In the genomic region with DNA sequence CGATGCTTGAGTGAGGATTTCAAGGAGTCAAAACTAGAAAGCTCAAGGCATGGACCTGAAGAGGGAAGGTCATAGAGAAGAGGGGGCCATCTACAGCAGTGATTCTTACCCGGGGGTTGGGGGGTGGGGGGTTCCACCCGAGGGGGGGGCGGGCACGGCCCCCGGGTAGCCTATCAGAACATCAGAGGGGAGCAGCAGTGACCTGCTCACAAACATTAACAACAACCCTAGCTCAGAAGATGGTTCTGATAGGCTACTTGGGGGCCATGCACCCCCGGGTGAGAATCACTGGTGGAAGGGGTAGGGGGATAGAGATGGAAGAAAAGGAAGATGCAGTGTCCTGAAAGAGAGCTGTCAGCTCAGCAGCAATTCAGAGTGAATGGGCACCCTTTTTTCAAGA, we compare ENCODE assay signal across 8 mouse cellular contexts.
DNase-seq lines count a peak whose midpoint lies in the region; ATAC-seq and TF ChIP-seq lines count a peak whose summit lies in the region.
"Not testable (repeated sequence)": the region's sequence is repeated elsewhere in the genome, so short reads cannot be mapped to it uniquely, and the experiment has no call there.

No protein-coding gene starts in this region.

- not testable (repeated sequence) for H3K4me2 ChIP-seq in forebrain, embryonic 11.5 days (ENCODE audit: low read depth, low read length, severe bottlenecking); heart, embryonic 12.5 days; hindbrain, embryonic 15.5 days; kidney, postnatal 0 days (ENCODE audit: low read length); lung, embryonic 14.5 days; midbrain, embryonic 16.5 days (ENCODE audit: low read length); stomach, embryonic 14.5 days (replicated peaks; ENCODE audit: low read depth, low read length)

- not testable (repeated sequence) for H3K4me3 ChIP-seq in bone marrow macrophage, adult 2 months (ENCODE audit: insufficient read depth, low read length); forebrain, embryonic 11.5 days (ENCODE audit: low read depth, low read length); heart, embryonic 12.5 days; hindbrain, embryonic 15.5 days; kidney, postnatal 0 days (replicated peaks; ENCODE audit: low read depth, low read length); lung, embryonic 14.5 days (ENCODE audit: low read depth, low read length); midbrain, embryonic 16.5 days (ENCODE audit: low read depth, low read length); stomach, embryonic 14.5 days (ENCODE audit: low read depth, low read length)

- H3K27ac ChIP-seq in bone marrow macrophage, adult 2 months (ENCODE audit: insufficient read depth, low read depth, low read length): 0 out of 2 replicates have a peak overlapping the region, but pooled peaks have one; percentile 21
- not testable (repeated sequence) for H3K27ac ChIP-seq in forebrain, embryonic 11.5 days (ENCODE audit: low read depth, low read length); heart, embryonic 12.5 days (ENCODE audit: poor library complexity, severe bottlenecking); hindbrain, embryonic 15.5 days (replicated peaks); kidney, postnatal 0 days; lung, embryonic 14.5 days (ENCODE audit: low read depth); midbrain, embryonic 16.5 days (ENCODE audit: low read length); stomach, embryonic 14.5 days (ENCODE audit: low read length)

- TF ChIP-seq POLR2A in bone marrow macrophage, adult 2 months (IDR thresholded peaks at IDR 0.05; ENCODE audit: borderline replicate concordance, low read depth, low read length): not testable (repeated sequence)

- H3K9me3 ChIP-seq in forebrain, embryonic 11.5 days (ENCODE audit: control insufficient read depth, low read length); heart, embryonic 12.5 days (replicated peaks); hindbrain, embryonic 15.5 days; kidney, postnatal 0 days (replicated peaks; ENCODE audit: low read length); lung, embryonic 14.5 days (ENCODE audit: low read depth, low read length); midbrain, embryonic 16.5 days (replicated peaks; ENCODE audit: control insufficient read depth, low read length, poor library complexity, severe bottlenecking); stomach, embryonic 14.5 days (ENCODE audit: control insufficient read depth, low read depth, low read length): not testable (repeated sequence)

- DNase-seq in forebrain, embryonic 11.5 days (ENCODE audit: low spot score); kidney, postnatal 0 days (ENCODE audit: low spot score); lung, embryonic 14.5 days: not testable (repeated sequence)

- not testable (repeated sequence) for TF ChIP-seq CTCF in bone marrow macrophage, adult 2 months (IDR thresholded peaks at IDR 0.05; ENCODE audit: low read depth, low read length); kidney, postnatal 0 days (IDR thresholded peaks at IDR 0.05; ENCODE audit: low read depth); lung, embryonic 14.5 days (IDR thresholded peaks at IDR 0.05; ENCODE audit: low read depth)

- H3K4me1 ChIP-seq in bone marrow macrophage, adult 2 months (ENCODE audit: control insufficient read depth, insufficient read depth, low read length); forebrain, embryonic 11.5 days (replicated peaks; ENCODE audit: control insufficient read depth, insufficient read depth, low read length); heart, embryonic 12.5 days (replicated peaks); hindbrain, embryonic 15.5 days (replicated peaks); kidney, postnatal 0 days (replicated peaks; ENCODE audit: insufficient read depth, low read length); lung, embryonic 14.5 days (ENCODE audit: insufficient read depth); midbrain, embryonic 16.5 days (ENCODE audit: control insufficient read depth, insufficient read depth, low read length); stomach, embryonic 14.5 days (ENCODE audit: control insufficient read depth, insufficient read depth, low read length): not testable (repeated sequence)

- H3K36me3 ChIP-seq in forebrain, embryonic 11.5 days (ENCODE audit: control insufficient read depth, insufficient read depth, low read length); lung, embryonic 14.5 days (ENCODE audit: insufficient read depth): not testable (repeated sequence)
- H3K36me3 ChIP-seq in heart, embryonic 12.5 days: peaks cover 20% of the 10 kb centered on the region
- peaks cover 22% of the 10 kb centered on the region for H3K36me3 ChIP-seq in hindbrain, embryonic 15.5 days
- peaks cover 14% of the 10 kb centered on the region for H3K36me3 ChIP-seq in kidney, postnatal 0 days (ENCODE audit: insufficient read depth, low read length)
- peaks cover 11% of the 10 kb centered on the region; the same call in 1 of the 2 replicates for H3K36me3 ChIP-seq in midbrain, embryonic 16.5 days (ENCODE audit: control insufficient read depth, insufficient read depth, low read length)
- H3K36me3 ChIP-seq in stomach, embryonic 14.5 days (ENCODE audit: control insufficient read depth, insufficient read depth, low read length): peaks cover 12% of the 10 kb centered on the region

- H3K9ac ChIP-seq in forebrain, embryonic 11.5 days (ENCODE audit: low read length); heart, embryonic 12.5 days; hindbrain, embryonic 15.5 days; kidney, postnatal 0 days (ENCODE audit: low read depth, low read length); lung, embryonic 14.5 days; midbrain, embryonic 16.5 days (ENCODE audit: low read depth, low read length); stomach, embryonic 14.5 days (replicated peaks; ENCODE audit: low read depth, low read length): not testable (repeated sequence)

- H3K27me3 ChIP-seq in forebrain, embryonic 11.5 days (ENCODE audit: control insufficient read depth, insufficient read depth, low read length); heart, embryonic 12.5 days (replicated peaks); hindbrain, embryonic 15.5 days; kidney, postnatal 0 days (ENCODE audit: insufficient read depth, low read length); lung, embryonic 14.5 days (ENCODE audit: insufficient read depth, low read length); midbrain, embryonic 16.5 days (ENCODE audit: control insufficient read depth, insufficient read depth, low read depth, low read length); stomach, embryonic 14.5 days (ENCODE audit: control insufficient read depth, insufficient read depth, low read length): not testable (repeated sequence)

- peak; percentile 60 for ATAC-seq in forebrain, embryonic 11.5 days (replicated peaks; ENCODE audit: low FRiP score)
- ATAC-seq in heart, embryonic 12.5 days (ENCODE audit: insufficient number of reproducible peaks, low FRiP score): peak; percentile 80
- peak; percentile 58; the same call in 1 of the 2 replicates for ATAC-seq in hindbrain, embryonic 15.5 days (ENCODE audit: low FRiP score, low read depth)
- ATAC-seq in kidney, postnatal 0 days (replicated peaks; ENCODE audit: low FRiP score, low read depth): peak; percentile 71; the same call in 1 of the 2 replicates
- ATAC-seq in lung, embryonic 14.5 days (ENCODE audit: insufficient read depth): 0 out of 2 replicates have a peak, but pooled peaks have one; percentile 28
- ATAC-seq in midbrain, embryonic 16.5 days: peak; percentile 71
- ATAC-seq in stomach, embryonic 14.5 days (ENCODE audit: insufficient number of reproducible peaks, insufficient read depth, low FRiP score, low read depth): peak; percentile 65

- 92% methylated on average over 7 of the region's 7 CpGs for WGBS in forebrain, embryonic 11.5 days
- 87% methylated on average over 7 of the region's 7 CpGs for WGBS in heart, embryonic 12.5 days
- WGBS in hindbrain, embryonic 15.5 days: 94% methylated on average over 7 of the region's 7 CpGs
- WGBS in kidney, postnatal 0 days: 90% methylated on average over 7 of the region's 7 CpGs
- WGBS in lung, embryonic 14.5 days: 80% methylated on average over 7 of the region's 7 CpGs
- 88% methylated on average over 5 of the region's 7 CpGs for whole genome bisulfite sequencing in midbrain, embryonic 16.5 days
- WGBS in stomach, embryonic 14.5 days: 84% methylated on average over 7 of the region's 7 CpGs

Comparison
In these comparisons a context has a peak if more than half of its experiments do, and no peak if none do; other contexts are left out.
1. ATAC-seq: peak in every context shown above with its lines; median percentile 80 in heart, embryonic 12.5 days; 71 in kidney, postnatal 0 days; 71 in midbrain, embryonic 16.5 days; 65 in stomach, embryonic 14.5 days; 60 in forebrain, embryonic 11.5 days; 58 in hindbrain, embryonic 15.5 days; 28 in lung, embryonic 14.5 days.